Mouse (Mus musculus): ENCODE data around the gene St3gal4. TPM values are rescaled to one million over a fixed set of nuclear protein-coding genes. Genes with fewer than 3 reads are reported as not detected.

Gene St3gal4
- total and polyA plus RNA-seq, 2 experiments from 2014 or later: 19.6 to 29.8 TPM

- Histone ChIP-seq H3K4me3 (ENCODE audit: low read depth, low read length) (no peak overlapping the region), H3K36me3 (ENCODE audit: insufficient read depth, low read length) (no peaks in the 10 kb centered on the region), H3K4me2 (ENCODE audit: low read depth, low read length, poor library complexity, severe bottlenecking) (no peak overlapping the region), H3K27ac (ENCODE audit: low read depth, low read length) (peak overlapping the region; percentile 55; the same call in 1 of the 2 replicates), H3K4me1 (ENCODE audit: insufficient read depth, low read length) (0 out of 2 replicates have a peak, but pooled peaks cover 6% of the 10 kb centered on the region), H3K9me3 (ENCODE audit: low read length) (no peaks in the 10 kb centered on the region), H3K27me3 (ENCODE audit: insufficient read depth, low read length) (no peaks in the 10 kb centered on the region), H3K9ac (replicated peaks; ENCODE audit: low read length, poor library complexity, severe bottlenecking) (no peak overlapping the region; the same call in 1 of the 2 replicates)
- peak; percentile 37 for TF ChIP-seq CTCF (IDR thresholded peaks at IDR 0.05)
- 17% methylated on average over 13 of the region's 13 CpGs for WGBS
- DNase-seq (ENCODE audit: low spot score): peak; percentile 71
- peak; percentile 57 for ATAC-seq (ENCODE audit: low FRiP score)
Observed at GRCm38 (mm10) chr9:35017563-35017962, 101.5 kb downstream of the St3gal4 start.

GRCm38 (mm10) chr9:35016762-35017161 is 102.3 kb downstream of the St3gal4 start:
- ATAC-seq (ENCODE audit: low FRiP score) (peak; percentile 3; the same call in 1 of the 2 replicates), DNase-seq (ENCODE audit: low spot score) (peak; percentile 57)
- Histone ChIP-seq H3K27ac (ENCODE audit: low read depth, low read length) (no peak overlapping the region), H3K36me3 (ENCODE audit: insufficient read depth, low read length) (no peaks in the 10 kb centered on the region), H3K4me3 (ENCODE audit: low read depth, low read length) (no peak overlapping the region), H3K4me1 (ENCODE audit: insufficient read depth, low read length) (0 out of 2 replicates have a peak, but pooled peaks cover 6% of the 10 kb centered on the region), H3K27me3 (ENCODE audit: insufficient read depth, low read length) (no peaks in the 10 kb centered on the region), H3K9ac (replicated peaks; ENCODE audit: low read length, poor library complexity, severe bottlenecking) (no peak overlapping the region), H3K4me2 (ENCODE audit: low read depth, low read length, poor library complexity, severe bottlenecking) (no peak overlapping the region), H3K9me3 (ENCODE audit: low read length) (no peaks in the 10 kb centered on the region)
- 55% methylated on average over 4 of the region's 4 CpGs for WGBS
- peak; percentile 70 for TF ChIP-seq CTCF (IDR thresholded peaks at IDR 0.05)

DNA sequence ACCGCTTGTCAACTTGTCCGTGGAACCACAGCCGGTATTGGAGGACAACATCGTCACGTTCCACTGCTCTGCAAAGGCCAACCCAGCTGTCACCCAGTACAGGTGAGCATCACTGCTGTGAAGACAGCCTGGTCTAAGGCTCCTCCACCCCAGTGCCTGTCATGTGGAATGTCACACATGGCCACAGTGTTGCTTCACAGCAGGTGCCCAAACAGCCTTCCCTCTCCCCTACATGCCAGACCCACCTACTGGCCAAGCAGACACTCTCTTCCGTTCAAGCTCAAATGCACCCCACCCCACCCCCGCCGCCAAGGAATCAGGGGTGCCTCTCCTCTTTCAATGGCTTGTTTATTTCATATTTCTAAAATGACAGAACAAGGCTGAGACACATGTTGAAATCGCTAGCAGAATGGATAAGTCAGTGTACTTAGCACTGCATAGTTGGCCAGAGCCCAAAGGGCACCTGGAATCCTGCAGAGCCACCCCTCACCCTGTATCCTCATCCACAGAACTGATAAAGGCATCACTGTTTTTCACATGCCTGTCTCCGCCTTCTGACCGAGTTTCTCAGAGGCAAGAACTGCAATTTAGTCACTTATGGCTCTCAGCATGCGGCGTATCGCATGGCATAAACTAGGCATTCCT is 111.2 kb downstream of the St3gal4 start:
- no peak for ATAC-seq (ENCODE audit: low FRiP score)
- TF ChIP-seq CTCF (IDR thresholded peaks at IDR 0.05): no peak
- no peak overlapping the region for H3K27ac ChIP-seq (ENCODE audit: low read depth, low read length)

GRCm38 (mm10) chr9:35004113-35004512 is 115.0 kb downstream of the St3gal4 start:
- no peak overlapping the region for H3K4me3 ChIP-seq (ENCODE audit: low read depth, low read length)
- H3K9me3 ChIP-seq (ENCODE audit: low read length): no peaks in the 10 kb centered on the region
- peaks cover 2% of the 10 kb centered on the region; the same call in 1 of the 2 replicates for H3K36me3 ChIP-seq (ENCODE audit: insufficient read depth, low read length)
- 86% methylated on average over 4 of the region's 4 CpGs for WGBS
- no peaks in the 10 kb centered on the region for H3K27me3 ChIP-seq (ENCODE audit: insufficient read depth, low read length)
- no peak overlapping the region for H3K9ac ChIP-seq (replicated peaks; ENCODE audit: low read length, poor library complexity, severe bottlenecking)
- H3K27ac ChIP-seq (ENCODE audit: low read depth, low read length): no peak overlapping the region
- H3K4me2 ChIP-seq (ENCODE audit: low read depth, low read length, poor library complexity, severe bottlenecking): no peak overlapping the region
- TF ChIP-seq CTCF (IDR thresholded peaks at IDR 0.05): no peak
- DNase-seq (ENCODE audit: low spot score) (no peak), ATAC-seq (ENCODE audit: low FRiP score) (no peak)
- H3K4me1 ChIP-seq (ENCODE audit: insufficient read depth, low read length): no peaks in the 10 kb centered on the region

More for the DNA sequence above, 111.2 kb downstream of the St3gal4 start:
- H3K9me3 ChIP-seq (ENCODE audit: low read length): no peaks in the 10 kb centered on the region
- no peaks in the 10 kb centered on the region; the same call in 1 of the 2 replicates for H3K36me3 ChIP-seq (ENCODE audit: insufficient read depth, low read length)
- no peak overlapping the region for H3K9ac ChIP-seq (replicated peaks; ENCODE audit: low read length, poor library complexity, severe bottlenecking)
- no peak overlapping the region for H3K4me2 ChIP-seq (ENCODE audit: low read depth, low read length, poor library complexity, severe bottlenecking)
- H3K4me1 ChIP-seq (ENCODE audit: insufficient read depth, low read length): no peaks in the 10 kb centered on the region
- 77% methylated on average over 14 of the region's 14 CpGs for WGBS
- H3K4me3 ChIP-seq (ENCODE audit: low read depth, low read length): no peak overlapping the region
- H3K27me3 ChIP-seq (ENCODE audit: insufficient read depth, low read length): no peaks in the 10 kb centered on the region
- no peak for DNase-seq (ENCODE audit: low spot score)

- Histone ChIP-seq H3K4me1 (ENCODE audit: insufficient read depth, low read length) (no peaks in the 10 kb centered on the region), H3K27ac (ENCODE audit: low read depth, low read length) (no peak overlapping the region), H3K9ac (replicated peaks; ENCODE audit: low read length, poor library complexity, severe bottlenecking) (no peak overlapping the region), H3K9me3 (ENCODE audit: low read length) (no peaks in the 10 kb centered on the region), H3K27me3 (ENCODE audit: insufficient read depth, low read length) (no peaks in the 10 kb centered on the region), H3K4me2 (ENCODE audit: low read depth, low read length, poor library complexity, severe bottlenecking) (no peak overlapping the region), H3K4me3 (ENCODE audit: low read depth, low read length) (no peak overlapping the region), H3K36me3 (ENCODE audit: insufficient read depth, low read length) (peaks cover 2% of the 10 kb centered on the region; the same call in 1 of the 2 replicates)
- DNase-seq (ENCODE audit: low spot score): no peak
- no peak for ATAC-seq (ENCODE audit: low FRiP score)
- 58% methylated on average over 9 of the region's 9 CpGs for WGBS
- no peak for TF ChIP-seq CTCF (IDR thresholded peaks at IDR 0.05)
Observed at GRCm38 (mm10) chr9:34997880-34998865, 120.9 kb downstream of the St3gal4 start.

Other genes starting within 250 kb of the St3gal4 start
- 39.6 and 41.4 TPM in 2 replicates for gene Dcps, start 56.8 kb upstream of the St3gal4 start, total RNA-seq (2014; rRNA removed)
- gene Dcps, start 56.8 kb upstream of the St3gal4 start, polyA plus RNA-seq (2015; fragmentation: Nextera tagmentation; extraction: Ambion mirVana): 56.5 and 58.4 TPM in 2 replicates
- 39.6 and 43.2 TPM in 2 replicates for gene Srpr, start 80.9 kb upstream of the St3gal4 start, total RNA-seq (2014; rRNA removed)
- 61.0 and 63.0 TPM in 2 replicates for gene Srpr, start 80.9 kb upstream of the St3gal4 start, polyA plus RNA-seq (2015; fragmentation: Nextera tagmentation; extraction: Ambion mirVana)
- gene Tirap, start 81.0 kb upstream of the St3gal4 start, total RNA-seq (2014; rRNA removed): 2.6 and 4.3 TPM in 2 replicates
- 2.7 and 3.4 TPM in 2 replicates for gene Tirap, start 81.0 kb upstream of the St3gal4 start, polyA plus RNA-seq (2015; fragmentation: Nextera tagmentation; extraction: Ambion mirVana)
- gene Foxred1, start 91.8 kb upstream of the St3gal4 start, total RNA-seq (2014; rRNA removed): 36.3 and 39.8 TPM in 2 replicates
- gene Foxred1, start 91.8 kb upstream of the St3gal4 start, polyA plus RNA-seq (2015; fragmentation: Nextera tagmentation; extraction: Ambion mirVana): 46.5 and 47.0 TPM in 2 replicates
- 24.6 and 29.4 TPM in 2 replicates for gene Fam118b, start 148.5 kb upstream of the St3gal4 start, total RNA-seq (2014; rRNA removed)
- gene Fam118b, start 148.5 kb upstream of the St3gal4 start, polyA plus RNA-seq (2015; fragmentation: Nextera tagmentation; extraction: Ambion mirVana): 37.4 and 41.5 TPM in 2 replicates
- gene Rpusd4, start 148.6 kb upstream of the St3gal4 start, total RNA-seq (2014; rRNA removed): 6.9 and 8.7 TPM in 2 replicates
- gene Rpusd4, start 148.6 kb upstream of the St3gal4 start, polyA plus RNA-seq (2015; fragmentation: Nextera tagmentation; extraction: Ambion mirVana): 10.6 and 11.0 TPM in 2 replicates